Mouse (Mus musculus) olfactory bulb, adult 2 months (tissue): Measurements from ENCODE around the gene Foxp4.

Source experiments
- CTCF ChIP-seq: fragments of 200-500 bp; IDR thresholded peaks from 2 replicates; pipeline ENCODE4 v1.5.1; 2012; ENCODE audit warnings: low read depth, mild to moderate bottlenecking, low read length, moderate library complexity; ENCODE audit not compliant: insufficient read depth
- POLR2A ChIP-seq: fragments of 200-500 bp; IDR thresholded peaks from 2 replicates; pipeline ENCODE4 v1.6.1; 2012; ENCODE audit warnings: mild to moderate bottlenecking, low read depth, low read length, moderate library complexity; ENCODE audit not compliant: insufficient read depth

GRCm38 (mm10) chr17:47833628-47834481 lies 90.6 kb downstream of the Foxp4 start:
- no peak for TF ChIP-seq CTCF
- TF ChIP-seq POLR2A: no peak
